Mouse (Mus musculus) v-Abl transformed pro-B cells (cell line): ENCODE measurements at regions not wholly inside any gene's neighbourhood (a gene's known extent, or its start where the extent isn't known, plus 50 kb on each side); places are given as distances from the start of the nearest gene placed in this dataset.

ENCODE experiments used
- in situ Hi-C, 2 experiments: fragments of 400-800 bp; cut with MboI; formaldehyde crosslinking; loops; one replicate each; pipeline ENCODE4 v1.15.1; 2025; ENCODE audit not compliant: unreplicated experiment in 2 of 2

DNA sequence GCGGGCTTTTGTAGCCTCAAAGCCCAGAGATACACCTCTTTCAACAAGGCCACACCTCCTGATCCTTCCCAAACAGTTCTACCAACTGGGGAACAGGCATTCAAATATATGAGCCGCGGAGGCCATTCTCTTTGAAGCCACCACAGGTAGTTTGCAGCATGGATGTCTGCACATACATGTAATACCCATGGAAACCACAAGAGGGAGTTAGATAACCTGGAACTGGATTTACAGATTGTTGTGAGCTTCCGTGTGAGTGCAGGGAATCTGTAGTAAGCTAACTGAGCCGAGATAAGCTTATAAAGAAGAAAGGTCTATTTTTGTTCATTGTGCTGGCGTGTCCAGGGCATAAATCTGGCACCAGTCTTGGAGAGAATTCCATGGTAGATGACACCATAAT lies 149.0 kb downstream of the Zfp281 start:
- in situ Hi-C loops: loop anchor here (10.0 to 25.0 kb wide), 2 partner anchors 1264 to 1271 kb away; no protein-coding TSS in a partner anchor

DNA sequence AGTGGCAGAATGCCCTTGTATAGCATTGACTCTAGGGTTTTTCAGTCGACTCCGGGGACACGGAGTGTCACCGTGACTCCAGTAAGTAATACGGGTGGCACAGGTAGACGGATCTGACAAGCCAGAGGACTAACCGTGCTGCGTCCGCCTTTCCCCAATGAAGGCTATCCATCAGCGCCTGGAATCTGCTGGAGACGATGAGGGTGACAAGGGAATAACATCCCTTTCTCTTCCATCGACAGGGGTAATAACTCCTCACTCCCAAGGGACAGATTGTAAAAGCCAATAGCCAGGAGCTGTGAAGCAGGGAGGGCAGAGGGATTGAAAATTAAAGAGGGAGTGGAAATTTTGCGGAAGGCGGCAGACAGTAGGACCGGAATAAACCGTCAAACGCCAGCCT lies 151.5 kb downstream of the Zfp281 start:
- in situ Hi-C loops: loop anchor here in 1 of 2 experiments (10.0 kb wide), 1 partner anchor 1269 kb away; no protein-coding TSS in a partner anchor

DNA sequence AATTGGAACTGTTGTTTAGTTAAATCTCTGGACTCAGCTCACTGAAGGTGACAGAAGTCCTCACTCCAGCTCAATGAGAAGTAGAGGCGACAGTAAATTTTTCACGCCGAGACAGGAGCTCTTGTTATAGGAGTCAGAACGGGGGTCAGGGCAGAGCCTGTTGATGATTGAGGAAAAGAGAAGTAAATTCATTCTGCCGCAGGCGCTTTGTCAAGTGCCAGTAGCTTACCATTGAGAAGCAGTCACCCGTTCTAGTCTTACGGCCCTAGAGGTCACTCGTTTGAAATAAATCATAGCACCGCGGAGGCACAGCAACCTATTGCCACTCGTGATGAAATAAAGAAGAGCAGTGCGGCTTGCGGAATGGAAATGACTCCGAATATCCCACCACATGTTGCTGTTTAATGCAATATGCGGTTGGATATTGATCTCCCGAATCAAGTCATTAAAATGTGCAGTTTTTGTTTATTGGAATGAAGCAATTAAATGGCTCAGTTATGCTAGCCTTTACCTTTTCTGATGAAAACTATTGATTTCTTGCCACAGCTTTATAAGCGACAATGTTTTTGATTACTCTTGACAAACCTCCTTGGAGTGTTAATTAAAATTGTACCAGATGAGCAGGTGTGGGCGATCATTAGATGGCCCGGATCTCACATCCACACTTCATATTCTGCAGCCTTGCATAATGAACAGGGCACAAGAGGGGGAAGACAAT lies 152.7 kb downstream of the Zfp281 start:
- in situ Hi-C loops: loop anchor here in 1 of 2 experiments (10.0 kb wide), 1 partner anchor 1267 kb away; no protein-coding TSS in a partner anchor

DNA sequence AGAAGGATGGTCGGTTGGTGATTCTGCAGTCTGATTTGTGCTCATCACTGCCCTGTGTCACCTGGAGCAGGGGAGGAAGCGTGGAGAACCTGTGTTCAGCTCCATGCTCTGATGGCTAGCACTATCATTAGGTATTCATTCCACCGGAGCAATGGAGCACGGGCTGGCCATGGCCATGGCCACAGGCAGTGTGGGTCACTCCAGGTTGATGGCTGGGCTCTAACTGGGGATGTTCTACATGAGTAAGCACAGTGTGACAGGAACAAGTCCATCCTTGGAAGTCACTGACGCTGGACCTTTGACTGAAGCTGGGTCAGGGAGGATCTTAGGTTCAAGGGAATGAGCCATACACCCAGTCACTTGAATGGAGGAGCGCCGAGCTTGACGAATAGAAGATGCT lies 154.7 kb downstream of the Zfp281 start:
- in situ Hi-C loops: loop anchor here in 1 of 2 experiments (10.0 kb wide), 1 partner anchor 1265 kb away; no protein-coding TSS in a partner anchor

DNA sequence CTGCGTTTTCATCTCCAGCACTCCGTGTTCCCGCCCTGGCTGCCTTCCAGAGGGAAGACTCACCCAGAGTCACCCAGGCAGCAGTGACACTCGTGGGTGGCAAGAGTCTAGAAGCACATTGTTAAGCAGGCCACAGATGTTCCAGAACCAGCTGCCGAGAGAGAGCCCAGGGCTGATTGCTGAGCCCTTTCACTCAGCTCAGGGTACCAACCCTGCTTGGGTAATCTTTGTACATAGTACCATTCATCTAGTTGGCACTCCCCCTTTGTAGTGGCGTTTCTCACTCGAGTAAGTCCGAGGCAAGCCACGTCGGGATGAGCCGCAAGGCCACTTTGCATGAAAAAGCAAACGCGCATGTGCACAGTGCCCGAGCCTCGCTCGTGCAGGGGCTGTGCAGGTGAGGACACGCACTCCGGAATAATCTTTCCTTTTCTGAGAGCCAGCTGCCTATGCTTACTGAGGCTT lies 156.9 kb downstream of the Zfp281 start:
- in situ Hi-C loops: no loop called here

DNA sequence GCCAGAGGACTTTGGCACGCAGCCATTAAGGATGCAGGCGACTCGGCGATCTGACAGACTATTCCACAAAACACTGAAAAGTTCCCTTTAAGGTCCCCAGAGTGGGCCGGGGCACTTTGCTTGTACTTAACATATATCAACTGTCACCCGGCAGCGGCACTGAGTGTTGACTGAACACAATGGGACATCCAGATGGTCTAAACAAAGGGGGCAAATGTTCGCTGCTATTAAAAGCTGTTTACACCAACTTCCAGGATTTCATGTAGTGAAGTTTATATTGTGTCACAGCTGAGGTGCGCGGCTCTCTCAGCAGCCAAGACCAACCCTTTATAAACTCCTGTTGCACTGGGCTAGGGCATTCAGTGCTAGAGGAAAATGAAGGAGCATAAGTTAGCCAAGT lies 157.6 kb downstream of the Zfp281 start:
- in situ Hi-C loops: no loop called here

DNA sequence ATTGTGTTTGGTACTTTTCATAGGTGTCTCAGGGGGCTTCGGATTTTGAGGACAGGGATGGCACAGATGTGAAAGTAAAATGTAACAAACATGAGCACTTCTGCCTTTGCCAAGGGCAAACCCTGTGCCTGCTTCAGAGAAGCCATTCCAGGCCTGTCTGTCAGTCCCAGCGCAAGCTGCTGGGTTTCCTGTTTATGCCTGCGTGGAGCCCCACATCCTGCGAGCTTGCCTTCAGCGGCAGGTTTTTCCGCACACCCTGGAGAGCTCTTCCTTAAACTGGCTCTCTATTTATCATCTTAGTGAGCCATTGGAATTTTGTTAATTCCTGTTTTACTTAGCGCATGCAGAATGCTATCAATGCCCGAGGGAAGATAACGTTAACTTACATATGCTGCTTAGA lies 159.5 kb downstream of the Zfp281 start:
- in situ Hi-C loops: no loop called here

DNA sequence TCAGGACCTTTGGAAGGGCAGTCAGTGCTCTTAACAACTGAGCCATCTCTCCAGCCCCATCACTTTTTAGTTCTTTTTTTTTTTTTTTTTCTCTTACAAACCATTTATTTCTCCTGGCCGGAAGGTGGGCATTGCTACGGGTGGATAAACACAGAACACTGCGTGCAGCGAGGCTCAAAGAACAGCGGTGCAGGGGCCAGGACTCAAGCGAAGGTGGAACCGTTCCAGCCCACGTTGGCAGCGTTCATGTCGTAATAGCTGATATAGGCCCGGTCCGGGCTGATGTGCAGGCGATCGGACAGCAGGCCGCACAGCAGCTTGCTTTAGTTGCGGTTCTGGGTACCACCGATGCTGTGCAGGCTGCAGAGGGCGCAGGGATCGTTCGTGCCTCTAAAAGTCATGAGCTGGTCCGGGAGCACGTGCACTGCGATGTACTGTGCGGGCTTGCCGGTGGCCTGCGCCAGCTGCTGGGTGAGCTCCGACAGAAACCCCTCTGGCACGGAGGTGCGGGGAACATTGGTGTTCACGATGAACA lies 164.3 kb downstream of the Zfp281 start:
- in situ Hi-C loops: no loop called here

DNA sequence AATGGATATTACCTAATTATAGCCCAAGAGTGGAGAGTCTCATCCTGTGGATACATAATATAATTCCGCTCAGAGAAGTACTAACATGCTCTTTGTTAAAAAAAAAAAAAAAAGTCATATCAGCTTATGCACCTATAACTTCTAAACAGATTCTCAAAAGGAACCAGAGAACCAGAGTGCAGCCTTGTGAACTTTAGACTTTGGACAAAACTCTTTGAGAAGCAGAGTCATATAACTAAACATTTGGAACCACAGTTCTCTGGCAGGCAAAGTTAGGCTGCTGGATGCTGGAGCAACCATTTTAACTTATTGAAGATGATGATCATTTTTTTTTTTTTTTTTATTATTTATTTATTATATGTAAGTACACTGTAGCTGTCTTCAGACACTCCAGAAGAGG lies 166.9 kb downstream of the Zfp281 start:
- in situ Hi-C loops: no loop called here
